Mouse (Mus musculus) midbrain, postnatal 0 days (tissue): ENCODE measurements around the gene B3gnt9. TPM values are rescaled to one million over a fixed set of nuclear protein-coding genes. Genes with fewer than 3 reads are reported as not detected.
A peak's percentile ranks its signal among the peaks of the same experiment; 100 is the strongest.

Experiments used
- ATAC-seq: fragments of 200-750 bp; cut with Nextera tagmentation; 2 replicates; pipeline ENCODE4 v1.8.0; 2017; ENCODE audit warnings: moderate number of reproducible peaks, mild to moderate bottlenecking, moderate TSS enrichment, moderate library complexity; ENCODE audit not compliant: low FRiP score
- DNase-seq: peaks from one replicate; pipeline ENCODE4 v3.0.0-alpha.2; 2015; ENCODE audit warnings: low spot score
- H3K27ac ChIP-seq: fragments of 300-500 bp; sonication (generic); 2 replicates; pipeline ENCODE4 v1.5.1; 2014; ENCODE audit warnings: low read depth, mild to moderate bottlenecking, low read length, mixed read lengths
- H3K27me3 ChIP-seq: fragments of 300-500 bp; sonication (generic); 2 replicates; pipeline ENCODE4 v1.6.1; 2014; ENCODE audit warnings: low read length, control low read depth, mixed read lengths; ENCODE audit not compliant: insufficient read depth
- H3K36me3 ChIP-seq: fragments of 300-500 bp; sonication (generic); 2 replicates; pipeline ENCODE4 v1.6.1; 2014; ENCODE audit warnings: low read length, control low read depth, mixed read lengths; ENCODE audit not compliant: insufficient read depth
- H3K4me1 ChIP-seq: fragments of 300-500 bp; sonication (generic); 2 replicates; pipeline ENCODE4 v1.6.1; 2014; ENCODE audit warnings: mild to moderate bottlenecking, control low read depth, antibody characterized with exemption, low read length, mixed read lengths; ENCODE audit not compliant: insufficient read depth
- H3K4me2 ChIP-seq: fragments of 300-500 bp; sonication (generic); 2 replicates; pipeline ENCODE4 v1.6.1; 2014; ENCODE audit warnings: low read depth, mild to moderate bottlenecking, low read length, mixed read lengths; ENCODE audit not compliant: poor library complexity, severe bottlenecking
- H3K4me3 ChIP-seq: fragments of 300-500 bp; sonication (generic); 2 replicates; pipeline ENCODE4 v1.5.1; 2014; ENCODE audit warnings: low read depth, mild to moderate bottlenecking, low read length, moderate library complexity
- H3K9ac ChIP-seq: fragments of 300-500 bp; sonication (generic); replicated peaks from 2 replicates; pipeline ENCODE4 v1.6.1; 2014; ENCODE audit warnings: mild to moderate bottlenecking, low read length, moderate library complexity, mixed read lengths; ENCODE audit not compliant: poor library complexity, severe bottlenecking
- H3K9me3 ChIP-seq: fragments of 300-500 bp; sonication (generic); 2 replicates; pipeline ENCODE4 v1.6.1; 2016; ENCODE audit warnings: low read length, control low read depth
- CTCF ChIP-seq: IDR thresholded peaks from 2 replicates; pipeline ENCODE4 v1.5.1; 2016; ENCODE audit warnings: antibody characterized with exemption, mild to moderate bottlenecking
- WGBS: fragments of 180-500 bp; shearing (Covaris S2); extraction: QIAGEN DNeasy Blood & Tissue Kit; methylation state at CpG from one replicate; pipeline ENCODE4 v1.1.7; 2014; 5-methylcytosine and 5-hydroxymethylcytosine counted together
- polyA plus RNA-seq: library from polyadenylated mRNA; unstranded; fragments of >200 nt; fragmentation: Nextera tagmentation; extraction: Ambion mirVana; gene quantifications from 2 replicates; pipeline ENCODE4 v1.2.1, GENCODE M21; 2015
- total RNA-seq: library from RNA; depleted of rRNA; stranded (reverse); fragments of >200 nt; gene quantifications from 2 replicates; pipeline ENCODE4 v1.2.3, GENCODE M21; 2014

B3gnt9 gene
- total and polyA plus RNA-seq, 2 experiments from 2014 or later, result 9.5 to 14.2 TPM

- peak; percentile 68 for ATAC-seq
- Histone ChIP-seq H3K27ac (no peak overlapping the region), H3K4me2 (peak overlapping the region; percentile 59), H3K27me3 (peaks cover 41% of the 10 kb centered on the region), H3K9me3 (no peaks in the 10 kb centered on the region), H3K4me3 (peak overlapping the region; percentile 29), H3K4me1 (peaks cover 5% of the 10 kb centered on the region; the same call in 1 of the 2 replicates), H3K9ac (0 out of 2 replicates have a peak overlapping the region, but pooled peaks have one; percentile 3), H3K36me3 (no peaks in the 10 kb centered on the region)
- peak; percentile 97 for TF ChIP-seq CTCF
- WGBS, result 4% methylated on average over 30 of the region's 30 CpGs
- peak; percentile 75 for DNase-seq
Measured at GRCm38 (mm10) chr8:105259721-105260320, 4.9 kb upstream of the B3gnt9 start.

- 5% methylated on average over 55 of the region's 55 CpGs for WGBS
- Histone ChIP-seq H3K9ac (0 out of 2 replicates have a peak overlapping the region, but pooled peaks have one; percentile 3), H3K4me1 (peaks cover 5% of the 10 kb centered on the region; the same call in 1 of the 2 replicates), H3K36me3 (no peaks in the 10 kb centered on the region), H3K9me3 (no peaks in the 10 kb centered on the region), H3K27ac (no peak overlapping the region), H3K27me3 (peaks cover 35% of the 10 kb centered on the region), H3K4me3 (peak overlapping the region; percentile 29), H3K4me2 (peak overlapping the region; percentile 59)
- ATAC-seq, result peak; percentile 26
- DNase-seq, result peak; percentile 54
- TF ChIP-seq CTCF, result peak; percentile 49
Measured at GRCm38 (mm10) chr8:105258911-105259720, 4.2 kb upstream of the B3gnt9 start.

- Histone ChIP-seq H3K4me3 (no peak overlapping the region), H3K4me1 (peaks cover 5% of the 10 kb centered on the region; the same call in 1 of the 2 replicates), H3K9me3 (no peaks in the 10 kb centered on the region), H3K27me3 (peaks cover 32% of the 10 kb centered on the region), H3K36me3 (peaks cover 6% of the 10 kb centered on the region), H3K4me2 (no peak overlapping the region), H3K9ac (no peak overlapping the region), H3K27ac (no peak overlapping the region)
- 67% methylated on average over 7 of the region's 7 CpGs for WGBS
- no peak for ATAC-seq
- TF ChIP-seq CTCF, result 0 out of 2 replicates have a peak, but pooled peaks have one; percentile 5
- no peak for DNase-seq
Measured at GRCm38 (mm10) chr8:105257318-105258114, 2.6 kb upstream of the B3gnt9 start.

GRCm38 (mm10) chr8:105254152-105254965 lies 594 bp downstream of the B3gnt9 start:
- DNase-seq (peak; percentile 90), ATAC-seq (peak; percentile 84)
- Histone ChIP-seq H3K4me2 (peak overlapping the region; percentile 97), H3K27me3 (peaks cover 14% of the 10 kb centered on the region), H3K4me1 (peaks cover 5% of the 10 kb centered on the region; the same call in 1 of the 2 replicates), H3K36me3 (peaks cover 28% of the 10 kb centered on the region), H3K9me3 (no peaks in the 10 kb centered on the region), H3K9ac (peak overlapping the region; percentile 71), H3K27ac (peak overlapping the region; percentile 65), H3K4me3 (peak overlapping the region; percentile 64)
- TF ChIP-seq CTCF, result peak; percentile 90
- WGBS, result under 1% methylated on average over 59 of the region's 74 CpGs

GRCm38 (mm10) chr8:105253766-105254151 lies 1.2 kb downstream of the B3gnt9 start:
- H3K9me3 ChIP-seq, result no peaks in the 10 kb centered on the region
- TF ChIP-seq CTCF, result no peak
- DNase-seq, result peak; percentile 21
- H3K4me3 ChIP-seq, result peak overlapping the region; percentile 64
- H3K27me3 ChIP-seq, result peaks cover 9% of the 10 kb centered on the region
- peaks cover 34% of the 10 kb centered on the region for H3K36me3 ChIP-seq
- H3K9ac ChIP-seq, result peak overlapping the region; percentile 71; the same call in 1 of the 2 replicates
- H3K4me2 ChIP-seq, result peak overlapping the region; percentile 97
- H3K27ac ChIP-seq, result peak overlapping the region; percentile 65; the same call in 1 of the 2 replicates
- peaks cover 5% of the 10 kb centered on the region; the same call in 1 of the 2 replicates for H3K4me1 ChIP-seq
- peak; percentile 27; the same call in 1 of the 2 replicates for ATAC-seq
- 32% methylated on average over 20 of the region's 20 CpGs for WGBS
